Mouse (Mus musculus): ENCODE measurements around the gene Pdap1.
"Not testable (repeated sequence)": the region's sequence is repeated elsewhere in the genome, so short reads cannot be mapped to it uniquely, and the experiment has no call there.

Pdap1 gene

DNA sequence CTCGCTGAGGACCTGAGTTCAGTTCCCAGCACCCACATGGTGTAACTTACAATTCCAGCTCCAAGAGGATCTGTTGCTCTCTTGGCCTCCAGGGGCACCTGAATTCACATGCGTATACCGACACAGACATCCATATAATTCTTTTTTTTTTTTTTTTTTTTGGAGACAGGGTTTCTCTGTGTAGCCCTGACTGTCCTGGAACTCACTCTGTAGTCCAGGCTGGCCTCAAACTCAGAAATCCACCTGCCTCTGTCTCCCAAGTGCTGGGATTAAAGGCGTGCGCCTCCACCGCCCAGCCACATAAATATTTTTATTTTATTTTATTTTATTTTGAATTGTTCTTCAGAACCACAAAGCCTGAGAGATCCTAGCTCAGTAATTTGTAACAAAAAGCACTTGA is 56.8 kb downstream of the Pdap1 start:
- DNase-seq (ENCODE audit: low spot score) = not testable (repeated sequence)

DNA sequence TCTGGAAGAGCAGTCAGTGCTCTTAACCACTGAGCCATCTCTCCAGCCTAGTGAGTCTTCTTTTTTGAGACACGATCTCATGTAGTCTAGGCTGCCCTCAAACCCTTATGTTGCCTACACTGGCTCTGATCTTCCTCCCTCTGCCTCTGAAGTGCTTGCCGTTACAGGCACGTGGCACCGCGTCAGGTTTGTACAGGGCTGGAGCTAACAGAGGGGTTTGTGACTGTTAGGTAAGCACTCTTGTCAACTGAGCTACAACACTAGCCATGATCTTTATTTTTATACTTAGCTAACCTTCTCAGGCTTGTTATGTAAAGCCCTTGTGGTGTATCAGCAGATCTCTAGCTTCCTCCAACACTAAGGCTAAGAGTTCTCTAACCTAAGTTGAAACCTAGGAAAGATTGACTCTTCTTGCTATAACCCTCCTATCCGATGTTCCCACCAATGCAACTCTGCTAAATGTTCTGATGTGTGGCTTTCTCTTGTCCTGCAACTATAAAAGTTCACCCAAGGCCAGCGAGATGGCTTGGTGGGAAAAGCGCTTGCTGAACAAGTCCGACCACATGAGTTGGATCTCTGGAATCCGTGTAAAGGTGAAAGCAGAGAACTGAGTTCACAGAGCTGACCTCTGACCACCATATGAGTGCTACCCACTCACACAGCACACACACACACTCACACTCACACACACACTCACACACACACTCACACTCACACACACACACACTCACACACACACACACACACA is 58.0 kb downstream of the Pdap1 start:
- peak; percentile 74 for DNase-seq (ENCODE audit: low spot score)
